Mouse (Mus musculus) ES-Bruce4 (cell line): Measurements from ENCODE around the gene Nat8f1. TPM values are rescaled to one million over a fixed set of nuclear protein-coding genes. Genes with fewer than 3 reads are reported as not detected.
"Not testable (repeated sequence)": the region's sequence is repeated elsewhere in the genome, so short reads cannot be mapped to it uniquely, and the experiment has no call there.

Source experiments
- H3K27ac ChIP-seq: 2 replicates; pipeline ENCODE4 v1.5.1; 2012; ENCODE audit warnings: low read length, inconsistent platforms; ENCODE audit not compliant: insufficient read depth
- H3K27me3 ChIP-seq: 2 replicates; pipeline ENCODE4 v1.6.1; 2012; ENCODE audit warnings: mild to moderate bottlenecking, low read length, inconsistent platforms; ENCODE audit not compliant: control insufficient read depth, poor library complexity, insufficient read depth, severe bottlenecking
- H3K36me3 ChIP-seq: 2 replicates; pipeline ENCODE4 v1.6.1; 2012; ENCODE audit warnings: inconsistent platforms, mild to moderate bottlenecking, low read length, moderate library complexity; ENCODE audit not compliant: control insufficient read depth, poor library complexity, insufficient read depth, severe bottlenecking
- H3K4me1 ChIP-seq: one replicate; pipeline ENCODE4 v1.8.1; 2011; ENCODE audit warnings: low read length; ENCODE audit not compliant: control insufficient read depth, insufficient read depth
- H3K4me3 ChIP-seq: 2 replicates; pipeline ENCODE4 v1.5.1; 2011; ENCODE audit warnings: low read depth, mild to moderate bottlenecking, low read length
- H3K9ac ChIP-seq: 2 replicates; pipeline ENCODE4 v1.6.1; 2012; ENCODE audit warnings: low read depth, mild to moderate bottlenecking, inconsistent platforms; ENCODE audit not compliant: poor library complexity, severe bottlenecking
- H3K9me3 ChIP-seq: replicated peaks from 2 replicates; pipeline ENCODE4 v1.6.1; 2012; ENCODE audit warnings: mild to moderate bottlenecking, low read length, inconsistent platforms; ENCODE audit not compliant: control insufficient read depth, poor library complexity, insufficient read depth, severe bottlenecking
- CTCF ChIP-seq: IDR thresholded peaks from one replicate; pipeline ENCODE4 v1.8.1; 2011; ENCODE audit warnings: low read depth, low read length
- EP300 ChIP-seq: IDR thresholded peaks from 2 replicates; pipeline ENCODE4 v1.6.1; 2011; ENCODE audit warnings: low read depth, low read length; ENCODE audit not compliant: insufficient read depth
- POLR2A ChIP-seq: IDR thresholded peaks from one replicate; pipeline ENCODE4 v1.8.1; 2011; ENCODE audit warnings: low read length; ENCODE audit not compliant: insufficient read depth
- polyA plus RNA-seq: library from polyadenylated mRNA; stranded (reverse); fragments of >200 nt; gene quantifications from 2 replicates; pipeline ENCODE4 v1.2.4, GENCODE M21; 2011; ENCODE audit warnings: low read depth; ENCODE audit not compliant: missing spikeins, insufficient read depth, insufficient read length

The Nat8f1 gene
- polyA plus RNA-seq, 1 experiment, result 1.7 TPM

GRCm38 (mm10) chr6:85864900-85865639, 50.4 kb downstream of the Nat8f1 start:
- H3K27ac ChIP-seq, H3K9ac ChIP-seq, H3K4me1 ChIP-seq, H3K27me3 ChIP-seq, H3K36me3 ChIP-seq, H3K4me3 ChIP-seq: not testable (repeated sequence)
- H3K9me3 ChIP-seq, result peaks cover 16% of the 10 kb centered on the region

GRCm38 (mm10) chr6:85863840-85864239, 51.6 kb downstream of the Nat8f1 start:
- Histone ChIP-seq H3K27ac (no peak overlapping the region), H3K9me3 (peaks cover 5% of the 10 kb centered on the region), H3K27me3 (no peaks in the 10 kb centered on the region), H3K4me3 (no peak overlapping the region), H3K36me3 (no peaks in the 10 kb centered on the region), H3K4me1 (peaks cover 3% of the 10 kb centered on the region), H3K9ac (no peak overlapping the region)
- no peak for TF ChIP-seq CTCF
- TF ChIP-seq EP300, result no peak
- TF ChIP-seq POLR2A, result no peak

- Histone ChIP-seq H3K9me3 (no peaks in the 10 kb centered on the region), H3K36me3 (no peaks in the 10 kb centered on the region), H3K9ac (no peak overlapping the region), H3K27me3 (no peaks in the 10 kb centered on the region), H3K4me3 (no peak overlapping the region), H3K4me1 (peaks cover 3% of the 10 kb centered on the region), H3K27ac (no peak overlapping the region)
- no peak for TF ChIP-seq CTCF
- TF ChIP-seq POLR2A, result no peak
- no peak for TF ChIP-seq EP300
Observed at GRCm38 (mm10) chr6:85863136-85863535, 52.4 kb downstream of the Nat8f1 start.

GRCm38 (mm10) chr6:85862565-85862964, 52.9 kb downstream of the Nat8f1 start:
- Histone ChIP-seq H3K9ac (no peak overlapping the region), H3K27me3 (no peaks in the 10 kb centered on the region), H3K27ac (no peak overlapping the region), H3K36me3 (no peaks in the 10 kb centered on the region), H3K4me1 (peaks cover 3% of the 10 kb centered on the region), H3K4me3 (no peak overlapping the region), H3K9me3 (no peaks in the 10 kb centered on the region)
- TF ChIP-seq EP300 (no peak), CTCF (no peak), POLR2A (no peak)

GRCm38 (mm10) chr6:85861247-85861646, 54.2 kb downstream of the Nat8f1 start:
- H3K9ac ChIP-seq, result no peak overlapping the region

More at GRCm38 (mm10) chr6:85861247-85861646, 54.2 kb downstream of the Nat8f1 start:
- Histone ChIP-seq H3K27ac (no peak overlapping the region), H3K4me3 (no peak overlapping the region), H3K4me1 (peaks cover 3% of the 10 kb centered on the region), H3K9me3 (no peaks in the 10 kb centered on the region), H3K27me3 (no peaks in the 10 kb centered on the region), H3K36me3 (no peaks in the 10 kb centered on the region)
- TF ChIP-seq EP300, result no peak
- no peak for TF ChIP-seq POLR2A
- no peak for TF ChIP-seq CTCF

Other genes with a start within 250 kb of the Nat8f1 start
- gene Nat8f7, start 202.5 kb downstream of the Nat8f1 start, polyA plus RNA-seq, result not detected in 2 replicates
- not detected in 2 replicates for gene Nat8f3, start 149.9 kb downstream of the Nat8f1 start, polyA plus RNA-seq
- gene Nat8f6, start 94.7 kb downstream of the Nat8f1 start, polyA plus RNA-seq, result not detected in 2 replicates
- not detected in 2 replicates for gene Nat8f5, start 94.7 kb downstream of the Nat8f1 start, polyA plus RNA-seq
- not detected in 2 replicates for gene Nat8, start 83.6 kb downstream of the Nat8f1 start, polyA plus RNA-seq
- gene Nat8f2, start 46.5 kb downstream of the Nat8f1 start, polyA plus RNA-seq, result 0.33 TPM in 1 of 2 replicates, not detected in the other
- 0.45 and 1.2 TPM in 2 replicates for gene Nat8f4, start 10.8 kb downstream of the Nat8f1 start, polyA plus RNA-seq
- 25.0 and 31.6 TPM in 2 replicates for gene Tprkb, start 3.8 kb downstream of the Nat8f1 start, polyA plus RNA-seq
- 98.4 and 103 TPM in 2 replicates for gene Dusp11, start 46.0 kb upstream of the Nat8f1 start, polyA plus RNA-seq
- gene Figla, start 100.5 kb upstream of the Nat8f1 start, polyA plus RNA-seq, result not detected in 2 replicates
- gene Add2, start 113.0 kb upstream of the Nat8f1 start, polyA plus RNA-seq, result 0.24 TPM in 1 of 2 replicates, not detected in the other